Mouse (Mus musculus) heart, embryonic 13.5 days (tissue): ENCODE measurements around the gene Prkaa2. TPM values are rescaled to one million over a fixed set of nuclear protein-coding genes. Genes with fewer than 3 reads are reported as not detected.

Source experiments
- ATAC-seq: fragments of 200-750 bp; cut with Nextera tagmentation; 2 replicates; pipeline ENCODE4 v1.8.0; 2017; ENCODE audit warnings: moderate TSS enrichment; ENCODE audit not compliant: insufficient number of reproducible peaks, low FRiP score, low TSS enrichment; ENCODE audit errors: extremely low read depth
- H3K27ac ChIP-seq: fragments of 300-500 bp; sonication (generic); replicated peaks from 2 replicates; pipeline ENCODE4 v1.5.1; 2015; ENCODE audit warnings: moderate library complexity, mild to moderate bottlenecking, inconsistent platforms
- H3K27me3 ChIP-seq: fragments of 300-500 bp; sonication (generic); replicated peaks from 2 replicates; pipeline ENCODE4 v1.6.1; 2015; ENCODE audit warnings: mild to moderate bottlenecking, inconsistent platforms
- H3K36me3 ChIP-seq: fragments of 300-500 bp; sonication (generic); 2 replicates; pipeline ENCODE4 v1.6.1; 2015; ENCODE audit warnings: mild to moderate bottlenecking, inconsistent platforms
- H3K4me1 ChIP-seq: fragments of 300-500 bp; sonication (generic); 2 replicates; pipeline ENCODE4 v1.6.1; 2015; ENCODE audit warnings: inconsistent platforms
- H3K4me2 ChIP-seq: fragments of 300-500 bp; sonication (generic); 2 replicates; pipeline ENCODE4 v1.6.1; 2015; ENCODE audit warnings: inconsistent platforms, mild to moderate bottlenecking, moderate library complexity
- H3K4me3 ChIP-seq: fragments of 300-500 bp; sonication (generic); 2 replicates; pipeline ENCODE4 v1.5.1; 2015; ENCODE audit warnings: moderate library complexity, mild to moderate bottlenecking, inconsistent platforms
- H3K9ac ChIP-seq: fragments of 300-500 bp; sonication (generic); 2 replicates; pipeline ENCODE4 v1.6.1; 2015; ENCODE audit warnings: inconsistent platforms, mild to moderate bottlenecking, moderate library complexity
- H3K9me3 ChIP-seq: fragments of 300-500 bp; sonication (generic); 2 replicates; pipeline ENCODE4 v1.6.1; 2016; ENCODE audit warnings: inconsistent platforms
- WGBS: fragments of 180-500 bp; shearing (Covaris S2); methylation state at CpG from one replicate; pipeline ENCODE4 v1.1.7; 2015; ENCODE audit warnings: mixed read lengths; 5-methylcytosine and 5-hydroxymethylcytosine counted together
- polyA plus RNA-seq: library from polyadenylated mRNA; unstranded; fragments of >200 nt; fragmentation: Nextera tagmentation; extraction: Ambion mirVana; gene quantifications from 2 replicates; pipeline ENCODE4 v1.2.1, GENCODE M21; 2015

Prkaa2 gene
- polyA plus RNA-seq, 1 experiment from 2014 or later, result 30.5 TPM

GRCm38 (mm10) chr4:105133350-105134050, 23.8 kb upstream of the Prkaa2 start:
- ATAC-seq, result no peak
- Histone ChIP-seq H3K4me1 (peaks cover 11% of the 10 kb centered on the region), H3K9me3 (no peaks in the 10 kb centered on the region), H3K4me3 (no peak overlapping the region), H3K4me2 (no peak overlapping the region), H3K36me3 (no peaks in the 10 kb centered on the region), H3K9ac (no peak overlapping the region), H3K27me3 (no peaks in the 10 kb centered on the region), H3K27ac (no peak overlapping the region)
- WGBS, result 74% methylated on average over 4 of the region's 4 CpGs

GRCm38 (mm10) chr4:105131756-105132314, 22.1 kb upstream of the Prkaa2 start:
- no peak overlapping the region for H3K4me2 ChIP-seq
- 68% methylated on average over 9 of the region's 9 CpGs for WGBS

GRCm38 (mm10) chr4:105129212-105129611, 19.5 kb upstream of the Prkaa2 start:
- WGBS, result 72% methylated on average over 7 of the region's 7 CpGs
- Histone ChIP-seq H3K4me3 (no peak overlapping the region), H3K4me1 (peaks cover 19% of the 10 kb centered on the region), H3K27ac (no peak overlapping the region), H3K4me2 (no peak overlapping the region), H3K9me3 (no peaks in the 10 kb centered on the region), H3K27me3 (no peaks in the 10 kb centered on the region), H3K9ac (no peak overlapping the region), H3K36me3 (no peaks in the 10 kb centered on the region)
- no peak for ATAC-seq

More at GRCm38 (mm10) chr4:105131756-105132314, 22.1 kb upstream of the Prkaa2 start:
- ATAC-seq, result no peak
- H3K27me3 ChIP-seq, result no peaks in the 10 kb centered on the region
- H3K27ac ChIP-seq, result no peak overlapping the region
- H3K9ac ChIP-seq, result no peak overlapping the region
- H3K36me3 ChIP-seq, result no peaks in the 10 kb centered on the region
- H3K4me1 ChIP-seq, result peaks cover 11% of the 10 kb centered on the region
- no peak overlapping the region for H3K4me3 ChIP-seq
- H3K9me3 ChIP-seq, result no peaks in the 10 kb centered on the region

DNA sequence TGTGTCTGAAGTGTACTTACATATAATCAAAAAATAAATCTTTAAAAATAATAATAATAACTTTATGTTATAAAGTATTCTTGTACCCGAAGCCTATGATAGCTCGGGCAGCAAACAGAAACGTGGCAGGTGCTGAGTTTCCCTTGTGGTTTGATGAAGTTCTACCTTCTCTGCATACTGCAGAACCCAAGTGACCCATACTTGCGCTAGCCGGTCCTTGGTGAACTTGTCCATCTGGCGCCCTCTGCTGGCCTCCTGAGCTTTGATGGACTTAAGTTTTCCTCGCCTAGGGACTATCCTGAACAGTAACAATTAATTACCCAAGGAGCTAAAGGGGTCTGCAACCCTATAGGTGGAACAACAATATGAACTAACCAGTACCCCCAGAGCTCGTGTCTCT, 12.7 kb upstream of the Prkaa2 start:
- Histone ChIP-seq H3K9ac (no peak overlapping the region), H3K4me3 (no peak overlapping the region), H3K4me2 (no peak overlapping the region), H3K36me3 (no peaks in the 10 kb centered on the region), H3K9me3 (no peaks in the 10 kb centered on the region), H3K27me3 (no peaks in the 10 kb centered on the region), H3K27ac (no peak overlapping the region), H3K4me1 (peaks cover 23% of the 10 kb centered on the region)
- ATAC-seq, result no peak
- 38% methylated on average over 8 of the region's 8 CpGs for WGBS

- H3K4me2 ChIP-seq, result no peak overlapping the region
- no peaks in the 10 kb centered on the region for H3K9me3 ChIP-seq
- peaks cover 23% of the 10 kb centered on the region for H3K4me1 ChIP-seq
- no peak overlapping the region for H3K27ac ChIP-seq
- H3K36me3 ChIP-seq, result no peaks in the 10 kb centered on the region
- ATAC-seq, result no peak
- no peak overlapping the region for H3K9ac ChIP-seq
- no peak overlapping the region for H3K4me3 ChIP-seq
- H3K27me3 ChIP-seq, result no peaks in the 10 kb centered on the region
- 73% methylated on average over 6 of the region's 6 CpGs for WGBS
These were observed 11.4 kb upstream of the Prkaa2 start for GRCm38 (mm10) chr4:105121081-105121480.

DNA sequence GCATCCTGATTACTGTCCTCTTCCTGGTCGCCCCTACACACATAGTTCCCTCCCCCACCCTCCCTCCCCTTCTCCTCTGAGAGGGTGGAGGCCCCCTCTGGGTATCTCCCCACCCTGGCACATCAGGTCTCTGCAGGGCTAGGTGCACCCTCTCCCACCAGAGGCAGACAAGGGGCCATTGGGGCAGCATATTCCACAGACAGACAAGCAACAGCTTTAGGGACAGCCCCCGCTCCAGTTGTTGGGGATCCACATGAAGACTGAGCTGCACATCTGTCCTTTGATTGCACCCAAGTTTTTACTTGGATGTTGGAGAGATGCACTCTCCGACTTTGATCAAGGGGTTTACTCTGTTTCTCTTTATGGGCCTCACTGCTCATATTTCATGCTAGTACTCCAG, 3.8 kb upstream of the Prkaa2 start:
- no peak overlapping the region for H3K27ac ChIP-seq
- no peak for ATAC-seq
- no peaks in the 10 kb centered on the region for H3K9me3 ChIP-seq
- peaks cover 5% of the 10 kb centered on the region; the same call in 1 of the 2 replicates for H3K27me3 ChIP-seq
- H3K9ac ChIP-seq, result no peak overlapping the region
- peaks cover 19% of the 10 kb centered on the region for H3K4me1 ChIP-seq
- H3K4me3 ChIP-seq, result no peak overlapping the region
- 77% methylated on average over 3 of the region's 3 CpGs for WGBS
- no peak overlapping the region for H3K4me2 ChIP-seq
- H3K36me3 ChIP-seq, result no peaks in the 10 kb centered on the region

GRCm38 (mm10) chr4:105113042-105113441, 3.4 kb upstream of the Prkaa2 start:
- ATAC-seq, result no peak
- Histone ChIP-seq H3K4me2 (no peak overlapping the region), H3K27me3 (peaks cover 5% of the 10 kb centered on the region; the same call in 1 of the 2 replicates), H3K4me3 (no peak overlapping the region), H3K36me3 (no peaks in the 10 kb centered on the region), H3K27ac (no peak overlapping the region), H3K4me1 (peaks cover 15% of the 10 kb centered on the region), H3K9me3 (no peaks in the 10 kb centered on the region), H3K9ac (no peak overlapping the region)
- WGBS, result 83% methylated on average over 5 of the region's 5 CpGs

GRCm38 (mm10) chr4:105111770-105112169, 2.1 kb upstream of the Prkaa2 start:
- Histone ChIP-seq H3K4me2 (no peak overlapping the region), H3K4me3 (no peak overlapping the region), H3K9ac (no peak overlapping the region), H3K9me3 (no peaks in the 10 kb centered on the region), H3K36me3 (no peaks in the 10 kb centered on the region), H3K27ac (no peak overlapping the region), H3K4me1 (peaks cover 16% of the 10 kb centered on the region), H3K27me3 (peaks cover 5% of the 10 kb centered on the region; the same call in 1 of the 2 replicates)
- no peak for ATAC-seq
- 79% methylated on average over 11 of the region's 11 CpGs for WGBS

DNA sequence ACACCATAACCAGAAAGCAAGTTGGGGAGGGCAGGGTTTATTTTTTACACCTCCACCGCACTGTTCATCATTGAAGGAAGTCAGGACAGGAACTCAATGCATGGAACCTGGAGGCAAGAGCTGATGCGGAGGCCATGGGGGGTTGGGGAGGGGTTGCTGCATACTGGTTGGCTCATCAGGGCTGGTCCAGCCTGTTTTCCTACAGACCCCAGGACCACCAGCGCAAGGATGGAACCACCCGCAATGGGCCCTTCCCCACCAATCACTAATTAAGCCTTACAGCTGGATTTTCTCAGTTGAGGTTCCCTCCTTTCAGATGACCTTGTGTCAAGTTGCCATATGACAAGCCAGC, 970 bp upstream of the Prkaa2 start:
- H3K27ac ChIP-seq, result peak overlapping the region; percentile 96

DNA sequence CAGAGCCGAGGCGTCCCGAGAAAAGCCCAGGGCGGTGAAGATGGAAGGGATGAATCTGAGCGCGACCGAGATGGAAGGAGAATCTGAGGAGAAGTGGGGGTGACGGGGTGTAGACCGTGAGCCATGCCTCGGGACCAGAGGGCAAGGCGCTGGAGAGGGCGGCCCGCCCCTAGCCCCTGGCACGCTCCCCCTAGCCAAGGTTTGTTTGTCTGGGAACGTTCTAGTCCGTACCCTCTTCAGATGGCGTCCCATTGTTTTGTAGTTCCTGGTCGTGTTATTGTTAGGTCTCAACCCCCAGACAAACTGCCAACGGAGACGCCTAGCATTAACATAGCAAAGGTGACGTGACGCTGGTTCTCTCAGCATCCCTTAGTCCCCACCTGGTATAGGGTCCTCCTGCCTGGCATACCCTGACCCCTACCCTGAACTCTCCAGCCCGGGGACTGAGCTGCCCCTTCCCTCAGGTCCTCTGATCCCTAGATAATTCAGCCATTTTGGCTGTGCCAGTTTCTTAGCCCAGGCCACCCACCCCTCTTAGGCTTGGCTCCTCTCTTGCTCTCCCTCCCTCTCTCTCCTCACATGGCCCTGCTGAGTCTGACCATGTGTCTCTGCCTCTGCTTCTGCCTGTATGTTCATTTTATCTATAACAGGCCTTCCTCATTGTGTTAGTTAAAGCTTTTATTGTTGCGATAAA, 447 bp upstream of the Prkaa2 start:
- Histone ChIP-seq H3K9ac (peak overlapping the region; percentile 97), H3K9me3 (no peaks in the 10 kb centered on the region), H3K4me2 (peak overlapping the region; percentile 86), H3K4me3 (peak overlapping the region; percentile 85), H3K4me1 (peaks cover 26% of the 10 kb centered on the region), H3K27ac (peak overlapping the region; percentile 96), H3K27me3 (peaks cover 5% of the 10 kb centered on the region; the same call in 1 of the 2 replicates), H3K36me3 (no peaks in the 10 kb centered on the region)
- ATAC-seq, result 0 out of 2 replicates have a peak, but pooled peaks have one; percentile 47
- WGBS, result 3% methylated on average over 24 of the region's 24 CpGs

More for the DNA sequence above, 970 bp upstream of the Prkaa2 start:
- Histone ChIP-seq H3K4me3 (peak overlapping the region; percentile 85), H3K9me3 (no peaks in the 10 kb centered on the region), H3K36me3 (no peaks in the 10 kb centered on the region), H3K4me1 (peaks cover 22% of the 10 kb centered on the region), H3K27me3 (peaks cover 5% of the 10 kb centered on the region; the same call in 1 of the 2 replicates), H3K4me2 (peak overlapping the region; percentile 86), H3K9ac (peak overlapping the region; percentile 97)
- WGBS, result 62% methylated on average over 4 of the region's 4 CpGs
- ATAC-seq, result no peak

GRCm38 (mm10) chr4:105108641-105109198, 970 bp downstream of the Prkaa2 start:
- H3K9me3 ChIP-seq, result no peaks in the 10 kb centered on the region
- peaks cover 5% of the 10 kb centered on the region; the same call in 1 of the 2 replicates for H3K27me3 ChIP-seq
- peaks cover 34% of the 10 kb centered on the region for H3K4me1 ChIP-seq
- H3K4me2 ChIP-seq, result peak overlapping the region; percentile 86
- WGBS, result 18% methylated on average over 5 of the region's 5 CpGs
- no peak; the same call in 1 of the 2 replicates for ATAC-seq
- H3K9ac ChIP-seq, result peak overlapping the region; percentile 97
- no peaks in the 10 kb centered on the region for H3K36me3 ChIP-seq
- H3K27ac ChIP-seq, result peak overlapping the region; percentile 96
- H3K4me3 ChIP-seq, result peak overlapping the region; percentile 85
